Mouse (Mus musculus) MEL (cell line): Measurements from ENCODE around the gene Depdc5. TPM values are rescaled to one million over a fixed set of nuclear protein-coding genes. Genes with fewer than 3 reads are reported as not detected.
A peak's percentile ranks its signal among the peaks of the same experiment; 100 is the strongest.
"Not testable (repeated sequence)": the region's sequence is repeated elsewhere in the genome, so short reads cannot be mapped to it uniquely, and the experiment has no call there.

Source experiments
- DNase-seq: peaks from one replicate; pipeline ENCODE4 v3.0.0; 2011; ENCODE audit warnings: low read depth, low spot score
- H3K27ac ChIP-seq: 2 replicates; pipeline ENCODE4 v1.5.1; 2012; ENCODE audit warnings: low read depth, mild to moderate bottlenecking, control low read depth, low read length, moderate library complexity; ENCODE audit not compliant: control insufficient read depth
- H3K27me3 ChIP-seq, 2 experiments: fragments of 150-350 bp in 1 of 2; sonication (generic) in 1 of 2; 2 replicates each; pipeline ENCODE4 v1.6.1; 2012; ENCODE audit warnings: low read length in 2 of 2, mild to moderate bottlenecking in 2 of 2, improper control_type of control experiment in 1 of 2, moderate library complexity in 1 of 2; ENCODE audit not compliant: insufficient read depth in 2 of 2, control insufficient read depth in 1 of 2
- H3K36me3 ChIP-seq, 2 experiments: 2 replicates each; pipeline ENCODE4 v1.6.1; 2012 to 2014; ENCODE audit warnings: low read length in 2 of 2, improper control_type of control experiment in 1 of 2, inconsistent platforms in 1 of 2, mild to moderate bottlenecking in 1 of 2; ENCODE audit not compliant: insufficient read depth in 2 of 2, control insufficient read depth in 1 of 2
- H3K4me1 ChIP-seq, 2 experiments: fragments of 150-350 bp in 1 of 2; sonication (generic) in 1 of 2; 2 replicates each; pipeline ENCODE4 v1.6.1; 2012; ENCODE audit warnings: low read length in 2 of 2, improper control_type of control experiment in 1 of 2, mild to moderate bottlenecking in 1 of 2; ENCODE audit not compliant: insufficient read depth in 2 of 2, control insufficient read depth in 1 of 2
- H3K4me3 ChIP-seq, 2 experiments: fragments of 150-350 bp in 1 of 2; sonication (generic) in 1 of 2; 2 replicates each; pipeline ENCODE4 v1.5.1; 2012; ENCODE audit warnings: low read depth in 2 of 2, low read length in 2 of 2, mild to moderate bottlenecking in 2 of 2, moderate library complexity in 2 of 2, control low read depth in 1 of 2, improper control_type of control experiment in 1 of 2; ENCODE audit not compliant: control insufficient read depth in 1 of 2, insufficient read depth in 1 of 2
- H3K79me2 ChIP-seq: 2 replicates; pipeline ENCODE4 v1.6.1; 2012; ENCODE audit warnings: mild to moderate bottlenecking, low read length, moderate library complexity; ENCODE audit not compliant: control insufficient read depth, poor library complexity, insufficient read depth
- H3K9ac ChIP-seq: 2 replicates; pipeline ENCODE4 v1.6.1; 2012; ENCODE audit warnings: low read depth, mild to moderate bottlenecking, control low read depth, low read length, moderate library complexity; ENCODE audit not compliant: control insufficient read depth, poor library complexity, severe bottlenecking
- H3K9me3 ChIP-seq: fragments of 150-350 bp; sonication (generic); replicated peaks from 2 replicates; pipeline ENCODE4 v1.6.1; 2012; ENCODE audit warnings: mild to moderate bottlenecking, low read length, improper control_type of control experiment, moderate library complexity; ENCODE audit not compliant: insufficient read depth
- CHD1 ChIP-seq: IDR thresholded peaks from 2 replicates; pipeline ENCODE4 v1.6.1; 2012; ENCODE audit warnings: low read depth, mild to moderate bottlenecking, inconsistent platforms, low read length, improper control_type of control experiment
- CTCF ChIP-seq, 3 experiments: IDR thresholded peaks in 2 of 3; conservative IDR thresholded peaks in 1 of 3; 2 replicates each; pipeline ENCODE4 v1.5.1; 2011 to 2012; ENCODE audit warnings: low read length in 3 of 3, low read depth in 2 of 3, mild to moderate bottlenecking in 2 of 3, improper control_type of control experiment in 1 of 3, inconsistent platforms in 1 of 3, mixed read lengths in 1 of 3, moderate library complexity in 1 of 3; ENCODE audit not compliant: control insufficient read depth in 1 of 3, insufficient read depth in 1 of 3, poor library complexity in 1 of 3, severe bottlenecking in 1 of 3
- ELF1 ChIP-seq: IDR thresholded peaks from 2 replicates; pipeline ENCODE4 v1.6.1; 2014; ENCODE audit warnings: low read depth, mild to moderate bottlenecking, inconsistent platforms, low read length, improper control_type of control experiment, moderate library complexity
- EP300 ChIP-seq, 2 experiments: IDR thresholded peaks; 2 replicates each; pipeline ENCODE4 v1.6.1; 2011; ENCODE audit warnings: improper control_type of control experiment in 2 of 2, low read length in 2 of 2, low read depth in 1 of 2, mild to moderate bottlenecking in 1 of 2
- ETS1 ChIP-seq: IDR thresholded peaks from 2 replicates; pipeline ENCODE4 v1.6.1; 2012; ENCODE audit warnings: low read depth, mild to moderate bottlenecking, inconsistent platforms, low read length, improper control_type of control experiment, moderate library complexity
- JUND ChIP-seq: IDR thresholded peaks from 2 replicates; pipeline ENCODE4 v1.6.1; 2011; ENCODE audit warnings: low read depth, mild to moderate bottlenecking, improper control_type of control experiment, low read length
- MAFK ChIP-seq: IDR thresholded peaks from 2 replicates; pipeline ENCODE4 v1.6.1; 2011; ENCODE audit warnings: low read depth, mild to moderate bottlenecking, low read length, improper control_type of control experiment, borderline replicate concordance
- NRF1 ChIP-seq: IDR thresholded peaks from 2 replicates; pipeline ENCODE4 v1.6.1; 2014; ENCODE audit warnings: low read depth, mild to moderate bottlenecking, inconsistent platforms, low read length, improper control_type of control experiment, moderate library complexity; ENCODE audit not compliant: poor library complexity, insufficient read depth, severe bottlenecking
- RAD21 ChIP-seq: IDR thresholded peaks from 2 replicates; pipeline ENCODE4 v1.6.1; 2011; ENCODE audit warnings: mild to moderate bottlenecking, low read depth, low read length, improper control_type of control experiment
- SIN3A ChIP-seq: IDR thresholded peaks from 2 replicates; pipeline ENCODE4 v1.6.1; 2012; ENCODE audit warnings: low read length, improper control_type of control experiment, inconsistent platforms
- TBP ChIP-seq: IDR thresholded peaks from 2 replicates; pipeline ENCODE4 v1.8.0; 2011; ENCODE audit warnings: low read depth, low read length, improper control_type of control experiment
- TCF12 ChIP-seq: IDR thresholded peaks from 2 replicates; pipeline ENCODE4 v1.6.1; 2014; ENCODE audit warnings: low read depth, mild to moderate bottlenecking, inconsistent platforms, low read length, improper control_type of control experiment, moderate library complexity
- polyA plus RNA-seq, 2 experiments: library from polyadenylated mRNA; stranded (reverse) in 1 of 2; unstranded in 1 of 2; fragments of >175 nt in 1 of 2; fragments of >200 nt in 1 of 2; gene quantifications; 2 replicates each; pipeline versions ENCODE4 v1.2.1 to v1.2.4; 2012; ENCODE audit warnings: low replicate concordance in 2 of 2, low read depth in 1 of 2; ENCODE audit not compliant: insufficient read length in 2 of 2, insufficient read depth in 1 of 2, missing spikeins in 1 of 2
- total RNA-seq: library from RNA; depleted of rRNA; stranded (reverse); fragments of 300-350 nt; gene quantifications from 2 replicates; pipeline ENCODE4 v1.2.3, GENCODE M21; 2012

Gene Depdc5
- total and polyA plus RNA-seq, 3 experiments = 20.3 to 23.9 TPM; not detected in 1

DNA sequence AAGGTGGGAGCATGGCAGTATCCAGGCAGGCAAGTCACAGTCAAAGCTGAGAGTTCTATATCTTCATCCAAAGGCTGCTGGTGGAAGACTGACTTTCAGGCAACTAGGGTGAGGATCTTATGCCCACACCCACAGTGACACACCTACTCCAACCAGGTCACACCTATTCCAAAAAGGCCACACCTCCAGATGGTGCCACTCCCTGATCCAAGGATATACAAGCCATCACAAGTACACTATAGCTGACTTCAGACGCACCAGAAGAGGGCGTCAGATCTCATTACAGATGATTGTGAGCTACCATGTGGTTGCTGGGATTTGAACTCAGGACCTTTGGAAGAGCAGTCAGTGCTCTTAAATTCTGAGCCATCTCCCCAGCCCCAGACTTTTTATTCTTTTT is 55.8 kb downstream of the Depdc5 start:
- H3K36me3 ChIP-seq, H3K27me3 ChIP-seq, H3K9ac ChIP-seq, H3K9me3 ChIP-seq, DNase-seq, H3K27ac ChIP-seq, H3K79me2 ChIP-seq, H3K4me1 ChIP-seq, H3K4me3 ChIP-seq: not testable (repeated sequence)
- TF ChIP-seq CTCF (IDR thresholded peaks at IDR 0.05 in 2 of 3, conservative IDR thresholded peaks at IDR 0.05 in 1 of 3; ENCODE audit: control insufficient read depth in 1 of 3, insufficient read depth in 1 of 3, low read depth in 2 of 3, low read length in 3 of 3, poor library complexity in 1 of 3, severe bottlenecking in 1 of 3) = peak in 1 of 3 experiments; percentile 13; a peak in 1 of 6 replicates

DNA sequence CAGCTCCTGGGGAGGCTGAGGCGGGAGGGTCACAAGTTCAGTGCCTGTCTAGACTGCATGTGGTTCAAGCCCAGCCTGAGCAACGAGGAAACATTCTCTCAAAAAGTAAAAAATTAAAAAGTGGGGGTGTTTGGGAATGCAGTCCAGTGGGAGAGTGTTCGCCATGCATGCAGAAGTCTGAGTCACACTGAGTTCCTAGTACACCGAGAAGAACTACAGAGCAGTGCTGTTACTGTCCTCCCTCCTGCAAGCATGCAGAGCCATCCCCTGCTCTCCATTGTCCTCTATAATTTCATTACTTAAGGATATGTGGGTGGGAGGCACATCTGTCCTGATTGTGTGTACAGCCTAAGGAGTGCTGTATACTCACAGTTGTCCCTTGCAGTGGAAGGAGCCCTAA is 59.4 kb downstream of the Depdc5 start:
- H3K36me3 ChIP-seq = peaks cover 0 to 6% of the 10 kb centered on the region in 2 experiments; a peak in 1 of 4 replicates
- no peaks in the 10 kb centered on the region for H3K79me2 ChIP-seq
- no peaks in the 10 kb centered on the region for H3K27me3 ChIP-seq
- no peak overlapping the region for H3K27ac ChIP-seq
- no peaks in the 10 kb centered on the region for H3K9me3 ChIP-seq
- DNase-seq = no peak
- H3K9ac ChIP-seq = no peak overlapping the region
- no peaks in the 10 kb centered on the region for H3K4me1 ChIP-seq
- no peak overlapping the region for H3K4me3 ChIP-seq
- TF ChIP-seq SIN3A (no peak), TCF12 (no peak), MAFK (no peak)

DNA sequence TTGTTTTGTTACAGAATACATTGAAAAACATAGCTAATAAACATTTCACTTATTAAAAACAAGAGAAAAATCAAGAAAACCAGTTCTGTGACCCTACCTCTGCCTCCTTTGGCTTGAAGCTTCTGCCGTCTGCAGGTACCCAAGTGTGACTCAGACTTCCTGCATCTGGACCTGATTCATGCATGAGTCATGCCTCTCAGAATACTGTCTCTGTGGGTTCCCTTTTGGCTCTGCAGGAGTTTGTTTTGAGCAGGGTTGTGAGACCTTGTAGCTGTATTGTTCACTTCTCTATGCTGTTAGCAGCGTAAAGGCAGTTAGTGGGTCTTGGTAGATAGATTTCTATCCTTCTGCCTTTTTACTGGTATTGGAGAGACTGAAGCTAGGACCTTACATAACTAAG is 67.3 kb downstream of the Depdc5 start:
- no peaks in the 10 kb centered on the region for H3K9me3 ChIP-seq
- H3K36me3 ChIP-seq = peaks cover 2 to 7% of the 10 kb centered on the region in 2 experiments; a peak in 3 of 4 replicates
- no peaks in the 10 kb centered on the region for H3K27me3 ChIP-seq
- H3K4me3 ChIP-seq = no peak overlapping the region
- no peaks in the 10 kb centered on the region for H3K79me2 ChIP-seq
- peak; percentile 81; the same call in 1 of the 2 replicates for TF ChIP-seq ETS1
- TF ChIP-seq EP300 (IDR thresholded peaks at IDR 0.05; ENCODE audit: low read depth in 1 of 2, low read length in 2 of 2) = peak; percentile 39 to 94; a peak in 3 of 4 replicates
- TF ChIP-seq CTCF (IDR thresholded peaks at IDR 0.05 in 2 of 3, conservative IDR thresholded peaks at IDR 0.05 in 1 of 3; ENCODE audit: control insufficient read depth in 1 of 3, insufficient read depth in 1 of 3, low read depth in 2 of 3, low read length in 3 of 3, poor library complexity in 1 of 3, severe bottlenecking in 1 of 3) = no peak
- TF ChIP-seq ELF1 = no peak
- TF ChIP-seq TBP = 0 out of 2 replicates have a peak, but pooled peaks have one; percentile 58
- TF ChIP-seq RAD21 = no peak
- no peak for TF ChIP-seq NRF1
- peak; percentile 99 for TF ChIP-seq JUND
- no peak for TF ChIP-seq CHD1
- peak; percentile 89 for DNase-seq
- no peak overlapping the region; the same call in 1 of the 2 replicates for H3K27ac ChIP-seq
- H3K4me1 ChIP-seq = peaks cover 0 to 5% of the 10 kb centered on the region in 2 experiments; a peak in 2 of 4 replicates
- H3K9ac ChIP-seq = no peak overlapping the region
